Mouse (Mus musculus) limb, embryonic 14.5 days (tissue): ENCODE data around the gene Cdh26. TPM values are rescaled to one million over a fixed set of nuclear protein-coding genes. Genes with fewer than 3 reads are reported as not detected.

Source experiments
- ATAC-seq: fragments of 200-750 bp; cut with Nextera tagmentation; 2 replicates; pipeline ENCODE4 v1.8.0; 2017; ENCODE audit warnings: low read depth, moderate number of reproducible peaks, moderate TSS enrichment; ENCODE audit not compliant: low FRiP score
- DNase-seq: peaks from one replicate; pipeline ENCODE4 v3.0.0-alpha.2; 2015; ENCODE audit warnings: low spot score
- H3K27ac ChIP-seq: fragments of 300-500 bp; sonication (generic); replicated peaks from 2 replicates; pipeline ENCODE4 v1.5.1; 2014; ENCODE audit warnings: low read depth, mild to moderate bottlenecking, low read length, moderate library complexity, mixed read lengths
- H3K27me3 ChIP-seq: fragments of 300-500 bp; sonication (generic); 2 replicates; pipeline ENCODE4 v1.6.1; 2014; ENCODE audit warnings: low read length, mixed read lengths; ENCODE audit not compliant: control insufficient read depth, insufficient read depth
- H3K36me3 ChIP-seq: fragments of 300-500 bp; sonication (generic); 2 replicates; pipeline ENCODE4 v1.6.1; 2014; ENCODE audit warnings: mild to moderate bottlenecking, low read length, moderate library complexity, mixed read lengths; ENCODE audit not compliant: control insufficient read depth, insufficient read depth
- H3K4me1 ChIP-seq: fragments of 300-500 bp; sonication (generic); 2 replicates; pipeline ENCODE4 v1.6.1; 2014; ENCODE audit warnings: antibody characterized with exemption, low read length, mixed read lengths; ENCODE audit not compliant: control insufficient read depth, insufficient read depth
- H3K4me2 ChIP-seq: fragments of 300-500 bp; sonication (generic); replicated peaks from 2 replicates; pipeline ENCODE4 v1.6.1; 2014; ENCODE audit warnings: low read depth, mild to moderate bottlenecking, low read length, moderate library complexity; ENCODE audit not compliant: severe bottlenecking
- H3K4me3 ChIP-seq: fragments of 300-500 bp; sonication (generic); replicated peaks from 2 replicates; pipeline ENCODE4 v1.5.1; 2014; ENCODE audit warnings: low read length
- H3K9ac ChIP-seq: fragments of 300-500 bp; sonication (generic); 2 replicates; pipeline ENCODE4 v1.6.1; 2014; ENCODE audit warnings: mild to moderate bottlenecking, low read depth, low read length, moderate library complexity; ENCODE audit not compliant: severe bottlenecking
- H3K9me3 ChIP-seq: fragments of 300-500 bp; sonication (generic); 2 replicates; pipeline ENCODE4 v1.6.1; 2016; ENCODE audit warnings: low read length; ENCODE audit not compliant: control insufficient read depth
- POLR2A ChIP-seq: fragments of 200-500 bp; IDR thresholded peaks from 2 replicates; pipeline ENCODE4 v1.8.0; 2012; ENCODE audit warnings: inconsistent platforms, mild to moderate bottlenecking, moderate library complexity, borderline replicate concordance; ENCODE audit not compliant: insufficient read depth, insufficient read length; ENCODE audit errors: extremely low read depth
- WGBS: fragments of 180-500 bp; shearing (Covaris S2); extraction: QIAGEN DNeasy Blood & Tissue Kit; methylation state at CpG from one replicate; pipeline ENCODE4 v1.1.7; 2014; 5-methylcytosine and 5-hydroxymethylcytosine counted together
- polyA plus RNA-seq, 2 experiments: library from polyadenylated mRNA; depleted of rRNA in 1 of 2; stranded (reverse) in 1 of 2; unstranded in 1 of 2; fragments of >200 nt; fragmentation: Nextera tagmentation in 1 of 2; extraction: Ambion mirVana in 1 of 2; gene quantifications; 2 replicates each; pipeline versions ENCODE4 v1.2.1 to v1.2.3; 2012 to 2014

Cdh26 gene
- 0.23 and 0.33 TPM in 2 replicates for polyA plus RNA-seq (2012; rRNA removed)
- 0.21 and 0.41 TPM in 2 replicates for polyA plus RNA-seq (2014; fragmentation: Nextera tagmentation; extraction: Ambion mirVana)

DNA sequence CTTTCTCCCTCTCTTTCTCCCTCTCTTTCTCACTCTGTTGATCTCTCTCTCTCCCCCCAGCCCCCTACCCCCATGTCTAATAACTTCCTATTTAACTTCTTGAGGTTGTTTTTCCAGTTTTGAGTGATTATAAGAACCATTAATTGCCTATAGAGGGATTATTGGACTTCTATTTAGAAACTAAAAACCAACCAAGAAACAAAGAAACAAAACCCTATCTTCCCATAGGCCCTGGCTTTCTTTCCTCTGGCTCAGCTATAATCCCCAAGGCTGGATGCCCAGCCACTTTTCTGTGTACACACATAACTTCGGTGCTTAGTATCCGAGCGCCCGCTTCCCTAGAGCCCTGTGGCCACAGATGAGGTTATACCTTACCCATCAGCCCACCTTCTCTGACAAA lies at the start of gene Cdh26:
Gene Cdh26 (plus strand): TSS at position 301 of the 400 bp plus-strand sequence.
- 88% methylated on average over 4 of the region's 4 CpGs for WGBS
- Histone ChIP-seq H3K4me2 (no peak within 1 kb of the TSS), H3K4me1 (peaks cover 10% of the 10 kb centered on the region), H3K36me3 (no peaks in the 10 kb centered on the region), H3K9me3 (no peaks in the 10 kb centered on the region), H3K9ac (no peak within 1 kb of the TSS), H3K27me3 (no peaks in the 10 kb centered on the region), H3K4me3 (no peak within 1 kb of the TSS), H3K27ac (no peak within 1 kb of the TSS)
- DNase-seq (no peak), ATAC-seq (no peak)
- no peak for TF ChIP-seq POLR2A

DNA sequence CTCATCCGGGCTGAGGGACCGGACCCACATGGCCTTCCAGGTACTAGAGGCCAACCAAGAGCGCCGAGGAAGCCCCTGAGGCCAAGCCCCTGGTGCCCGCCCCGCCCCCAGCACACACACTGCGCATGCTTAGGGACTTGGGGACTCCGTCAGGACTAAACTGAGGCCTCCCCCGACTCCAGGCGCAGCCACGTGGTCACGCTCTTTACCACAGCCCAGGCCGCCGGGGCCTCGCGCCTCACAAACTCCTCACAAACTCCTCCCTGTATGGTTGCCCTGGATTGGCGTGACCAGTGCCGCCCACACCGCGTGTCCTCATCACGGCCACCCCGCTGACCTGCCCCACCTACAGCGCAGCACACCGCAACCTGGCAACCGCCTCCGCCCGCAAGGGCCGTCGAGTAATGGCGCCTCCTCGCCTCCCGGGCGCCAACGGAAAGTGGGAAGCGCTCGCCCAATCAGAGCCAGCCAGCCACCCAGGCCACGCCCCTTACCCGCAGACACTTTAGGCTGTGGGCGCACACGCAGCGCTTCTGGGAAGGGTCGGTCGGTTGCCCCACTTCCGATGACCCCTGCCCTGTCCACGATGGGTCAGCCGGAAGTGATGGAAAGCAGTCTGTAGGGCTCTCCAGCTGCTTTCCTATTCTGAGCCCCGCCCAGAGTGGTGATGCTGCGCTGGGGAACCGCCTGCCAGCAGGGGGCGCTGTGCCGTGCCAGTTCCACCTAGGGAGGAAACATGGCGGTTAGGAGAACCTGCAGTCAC lies 23.1 kb upstream of the Cdh26 start, which contains the start of gene Sycp2:
Gene Sycp2 (minus strand): TSS at position 633 of the 763 bp plus-strand sequence.
- Histone ChIP-seq H3K4me1 (no peaks in the 10 kb centered on the region), H3K4me3 (no peak within 1 kb of the TSS), H3K4me2 (no peak within 1 kb of the TSS), H3K9me3 (no peaks in the 10 kb centered on the region), H3K27ac (no peak within 1 kb of the TSS), H3K36me3 (no peaks in the 10 kb centered on the region), H3K9ac (no peak within 1 kb of the TSS), H3K27me3 (no peaks in the 10 kb centered on the region)
- no peak for ATAC-seq
- no peak for DNase-seq
- TF ChIP-seq POLR2A = no peak
- 81% methylated on average over 51 of the region's 52 CpGs for whole genome bisulfite sequencing

DNA sequence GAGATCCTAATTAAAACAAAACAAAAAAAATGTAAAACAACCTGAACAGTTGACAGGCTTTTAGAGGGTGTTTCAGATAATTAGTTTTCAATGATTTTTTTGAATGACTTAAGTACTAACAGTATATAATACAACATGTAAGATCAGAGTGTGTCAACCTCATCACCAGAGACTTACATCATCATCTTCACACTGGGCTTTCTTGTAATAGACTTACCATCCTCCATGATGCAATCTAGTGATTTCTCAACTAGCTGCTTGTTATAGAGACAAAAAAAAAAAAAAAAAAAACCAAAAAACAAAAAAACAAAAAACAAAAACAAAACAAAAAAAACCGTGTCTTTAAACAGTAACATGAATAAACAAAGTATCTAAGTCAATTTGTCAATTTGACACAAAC lies 21.3 kb upstream of the Cdh26 start:
- Histone ChIP-seq H3K4me1 (0 out of 2 replicates have a peak, but pooled peaks cover 3% of the 10 kb centered on the region), H3K4me2 (no peak overlapping the region), H3K27ac (no peak overlapping the region), H3K4me3 (no peak overlapping the region), H3K9ac (no peak overlapping the region), H3K36me3 (no peaks in the 10 kb centered on the region), H3K9me3 (no peaks in the 10 kb centered on the region), H3K27me3 (peaks cover 17% of the 10 kb centered on the region)
- TF ChIP-seq POLR2A = no peak
- WGBS = 53% methylated on average over 1 of the region's 1 CpGs
- ATAC-seq = no peak
- DNase-seq = no peak

DNA sequence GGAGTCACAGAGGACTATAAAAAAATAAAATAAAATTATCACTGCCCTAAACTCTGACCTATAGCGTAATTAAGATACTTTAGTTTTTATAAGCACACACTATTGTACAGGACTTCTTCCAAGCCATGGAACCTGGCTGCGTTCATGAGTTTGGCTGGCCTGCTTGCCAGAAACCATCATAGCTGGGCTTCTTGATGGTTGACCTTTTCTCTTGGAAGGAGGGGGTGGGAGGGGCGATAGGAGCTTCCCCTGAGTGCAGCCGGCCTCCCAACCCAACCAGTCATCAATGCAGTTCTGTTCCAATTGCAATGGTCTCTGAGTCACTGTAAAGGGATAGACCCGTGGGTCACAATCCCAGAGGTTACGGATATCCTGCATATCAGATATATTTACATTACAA lies 20.0 kb upstream of the Cdh26 start:
- Histone ChIP-seq H3K4me1 (peaks cover 9% of the 10 kb centered on the region), H3K27ac (no peak overlapping the region), H3K9me3 (no peaks in the 10 kb centered on the region), H3K27me3 (peaks cover 19% of the 10 kb centered on the region), H3K9ac (no peak overlapping the region), H3K4me3 (no peak overlapping the region), H3K4me2 (no peak overlapping the region), H3K36me3 (no peaks in the 10 kb centered on the region)
- ATAC-seq (no peak), DNase-seq (no peak)
- 71% methylated on average over 6 of the region's 6 CpGs for WGBS
- TF ChIP-seq POLR2A = no peak

DNA sequence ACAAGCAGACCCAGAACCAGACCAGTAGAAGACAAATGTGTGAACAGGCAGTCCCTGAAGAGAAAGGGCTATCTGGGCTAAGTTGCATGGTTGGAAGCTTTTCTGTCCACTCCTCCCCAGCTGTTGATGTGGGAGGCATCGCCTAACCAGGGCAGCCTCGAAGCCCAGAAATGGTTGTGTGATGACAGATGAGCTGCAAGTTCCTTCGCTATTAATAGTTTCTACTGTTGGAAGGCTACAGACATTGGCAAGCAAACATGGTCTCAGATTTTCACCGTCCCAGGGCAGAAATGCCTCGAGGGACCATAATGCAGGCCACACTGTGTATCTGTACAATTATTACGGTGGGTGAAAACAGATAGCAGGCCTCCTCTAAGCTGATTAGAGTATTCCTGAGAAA lies 17.7 kb upstream of the Cdh26 start:
- DNase-seq = peak; percentile 48
- no peak overlapping the region for H3K4me3 ChIP-seq
- peaks cover 12% of the 10 kb centered on the region for H3K4me1 ChIP-seq
- no peak overlapping the region for H3K4me2 ChIP-seq
- TF ChIP-seq POLR2A = no peak
- ATAC-seq = no peak; the same call in 1 of the 2 replicates
- 60% methylated on average over 6 of the region's 6 CpGs for WGBS
- H3K9ac ChIP-seq = no peak overlapping the region
- peaks cover 19% of the 10 kb centered on the region for H3K27me3 ChIP-seq
- H3K27ac ChIP-seq = no peak overlapping the region
- no peaks in the 10 kb centered on the region for H3K9me3 ChIP-seq
- H3K36me3 ChIP-seq = no peaks in the 10 kb centered on the region

DNA sequence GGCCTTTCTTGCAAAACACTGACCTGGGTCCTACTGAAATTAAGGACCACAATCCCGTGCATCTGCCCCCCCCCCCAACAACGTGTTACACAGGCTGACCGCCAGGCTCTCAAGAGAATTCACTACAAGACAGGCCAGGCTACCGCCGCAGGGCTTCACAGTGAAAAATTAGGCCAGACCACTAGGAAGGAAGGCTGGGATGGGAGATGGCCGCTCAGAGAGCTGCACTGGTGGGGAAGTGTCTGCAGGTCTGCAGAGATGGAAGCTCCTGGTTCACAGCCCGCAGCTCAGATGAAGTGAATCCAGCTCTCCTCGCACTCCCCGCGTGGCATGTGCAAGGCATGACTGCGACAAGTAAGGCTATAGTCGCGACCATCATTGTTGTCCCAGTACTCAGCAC lies 17.2 kb upstream of the Cdh26 start:
- H3K27ac ChIP-seq = no peak overlapping the region
- peak overlapping the region; percentile 62; the same call in 1 of the 2 replicates for H3K4me3 ChIP-seq
- 55% methylated on average over 13 of the region's 13 CpGs for WGBS

More for the DNA sequence above, 17.2 kb upstream of the Cdh26 start:
- no peak overlapping the region for H3K9ac ChIP-seq
- H3K4me1 ChIP-seq = peaks cover 12% of the 10 kb centered on the region
- no peak for TF ChIP-seq POLR2A
- no peak for ATAC-seq
- no peaks in the 10 kb centered on the region for H3K9me3 ChIP-seq
- peaks cover 19% of the 10 kb centered on the region for H3K27me3 ChIP-seq
- peak overlapping the region; percentile 99 for H3K4me2 ChIP-seq
- H3K36me3 ChIP-seq = peaks cover 4% of the 10 kb centered on the region; the same call in 1 of the 2 replicates
- no peak for DNase-seq
